ENCODE assay signal across 12 mouse cellular contexts in the genomic region with DNA sequence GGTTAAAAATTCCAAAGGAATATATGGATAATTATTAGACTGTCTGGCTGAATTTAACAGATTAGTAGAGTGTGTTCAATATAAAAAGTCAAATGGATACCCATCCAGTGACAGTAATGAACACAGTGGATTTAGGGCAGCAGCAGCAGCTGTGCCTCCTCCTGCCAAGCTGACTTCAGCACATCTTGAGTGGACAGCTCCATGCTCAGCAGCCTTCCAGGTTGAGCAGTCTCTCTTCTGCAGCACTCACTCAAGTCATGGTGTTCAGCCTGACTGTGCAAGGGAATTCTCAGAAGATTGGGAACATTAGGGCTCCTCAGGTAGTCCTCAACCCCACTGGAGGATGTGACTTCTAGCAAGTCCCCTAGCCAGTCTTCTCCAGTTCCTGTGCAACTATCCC.
DNase-seq lines count a peak whose midpoint lies in the region; ATAC-seq lines count a peak whose summit lies in the region.
"Had no signal": no experiment of that assay in that cellular context is flagged by ENCODE, and none has a peak within 500 bp of the region (broad histone marks: within the 10 kb centered on the region; RNA-seq: fewer than 3 reads in every experiment).

No protein-coding gene starts in this region.

- DNase-seq in heart, postnatal 14 days: peak; percentile 33 to 51
- DNase-seq in urinary bladder, postnatal 25 days (ENCODE audit: low spot score): peak; percentile 9
- DNase-seq in urinary bladder, postnatal 10 days (ENCODE audit: low spot score): no peak
- DNase-seq in kidney, postnatal 36 days: peak; percentile 1 to 52
- DNase-seq in left cerebral cortex, postnatal 14 days (ENCODE audit: low spot score in 2 of 2): no peak
- DNase-seq in cerebellum, postnatal 10 days: no peak

- no peaks in the 10 kb centered on the region for H3K27me3 ChIP-seq in heart, embryonic 12.5 days (replicated peaks)
- H3K27me3 ChIP-seq: stomach, embryonic 15.5 days had no signal

- no peaks in the 10 kb centered on the region for H3K9me3 ChIP-seq in heart, embryonic 12.5 days (replicated peaks)
- H3K9me3 ChIP-seq: forebrain, embryonic 10.5 days; G1E; midbrain, embryonic 10.5 days; stomach, embryonic 15.5 days had no signal

- intact Hi-C loops in heart, postnatal 14 days (cut with DNase I): no loop called here
- intact Hi-C loops in left cerebral cortex, postnatal 14 days (cut with DNase I): no loop called here

- H3K4me1 ChIP-seq in heart, embryonic 12.5 days (replicated peaks): no peaks in the 10 kb centered on the region
- H3K4me1 ChIP-seq: forebrain, embryonic 10.5 days; midbrain, embryonic 10.5 days; stomach, embryonic 15.5 days had no signal

- ATAC-seq in heart, embryonic 12.5 days (ENCODE audit: insufficient number of reproducible peaks, low FRiP score): no peak
- ATAC-seq in megakaryocyte, adult 5-6 weeks (ENCODE audit: poor library complexity, severe bottlenecking): no peak

- H3K9ac ChIP-seq in heart, embryonic 12.5 days: no peak overlapping the region
- H3K9ac ChIP-seq: stomach, embryonic 15.5 days had no signal

- no peak overlapping the region for H3K4me3 ChIP-seq in heart, embryonic 12.5 days
- H3K4me3 ChIP-seq: forebrain, embryonic 10.5 days; midbrain, embryonic 10.5 days; stomach, embryonic 15.5 days had no signal

- H3K36me3 ChIP-seq in heart, embryonic 12.5 days: no peaks in the 10 kb centered on the region
- H3K36me3 ChIP-seq: forebrain, embryonic 10.5 days; G1E; midbrain, embryonic 10.5 days; stomach, embryonic 15.5 days had no signal

- H3K4me2 ChIP-seq in heart, embryonic 12.5 days: no peak overlapping the region
- H3K4me2 ChIP-seq: stomach, embryonic 15.5 days had no signal

- no peak overlapping the region for H3K27ac ChIP-seq in heart, embryonic 12.5 days (ENCODE audit: poor library complexity, severe bottlenecking)
- H3K27ac ChIP-seq: forebrain, embryonic 10.5 days; midbrain, embryonic 10.5 days; stomach, embryonic 15.5 days had no signal

Comparison
In these comparisons a context has a peak if more than half of its experiments do, and no peak if none do; other contexts are left out.
1. DNase-seq: peak in heart, postnatal 14 days (2 of 2), urinary bladder, postnatal 25 days (single experiment) and kidney, postnatal 36 days (2 of 2); none in urinary bladder, postnatal 10 days (single experiment), left cerebral cortex, postnatal 14 days (0 of 2) and cerebellum, postnatal 10 days (0 of 2).